Mouse (Mus musculus) lung, postnatal 0 days (tissue): ENCODE results near the gene Gm20696. TPM values are rescaled to one million over a fixed set of nuclear protein-coding genes. Genes with fewer than 3 reads are reported as not detected.

ENCODE experiments used
- ATAC-seq: fragments of 200-750 bp; cut with Nextera tagmentation; 2 replicates; pipeline ENCODE4 v1.8.0; 2017; ENCODE audit warnings: moderate library complexity
- DNase-seq: peaks from one replicate; pipeline ENCODE4 v3.0.0-alpha.2; 2016; ENCODE audit warnings: low spot score
- H3K27ac ChIP-seq: fragments of 300-500 bp; sonication (generic); 2 replicates; pipeline ENCODE4 v1.5.1; 2014; ENCODE audit warnings: antibody characterized with exemption, mild to moderate bottlenecking, low read length, mixed read lengths
- H3K27me3 ChIP-seq: fragments of 300-500 bp; sonication (generic); replicated peaks from 2 replicates; pipeline ENCODE4 v1.6.1; 2014; ENCODE audit warnings: low read length, mixed read lengths; ENCODE audit not compliant: insufficient read depth
- H3K36me3 ChIP-seq: fragments of 300-500 bp; sonication (generic); 2 replicates; pipeline ENCODE4 v1.6.1; 2014; ENCODE audit warnings: low read length, mixed read lengths; ENCODE audit not compliant: insufficient read depth
- H3K4me1 ChIP-seq: fragments of 300-500 bp; sonication (generic); 2 replicates; pipeline ENCODE4 v1.6.1; 2014; ENCODE audit warnings: antibody characterized with exemption, low read depth, low read length, mixed read lengths; ENCODE audit not compliant: insufficient read depth
- H3K4me2 ChIP-seq: fragments of 300-500 bp; sonication (generic); replicated peaks from 2 replicates; pipeline ENCODE4 v1.6.1; 2014; ENCODE audit warnings: low read depth, mild to moderate bottlenecking, low read length, moderate library complexity, mixed read lengths
- H3K4me3 ChIP-seq: fragments of 300-500 bp; sonication (generic); 2 replicates; pipeline ENCODE4 v1.5.1; 2014; ENCODE audit warnings: low read depth, low read length
- H3K9ac ChIP-seq: fragments of 300-500 bp; sonication (generic); replicated peaks from 2 replicates; pipeline ENCODE4 v1.6.1; 2014; ENCODE audit warnings: low read depth, mild to moderate bottlenecking
- H3K9me3 ChIP-seq: fragments of 300-500 bp; sonication (generic); 2 replicates; pipeline ENCODE4 v1.6.1; 2016; ENCODE audit warnings: low read length, mixed read lengths
- CTCF ChIP-seq: IDR thresholded peaks from 2 replicates; pipeline ENCODE4 v1.5.1; 2016; ENCODE audit warnings: antibody characterized with exemption, mild to moderate bottlenecking
- EP300 ChIP-seq: IDR thresholded peaks from 2 replicates; pipeline ENCODE4 v1.6.1; 2016; ENCODE audit warnings: antibody characterized with exemption, mild to moderate bottlenecking, control low read depth
- WGBS: fragments of 180-500 bp; shearing (Covaris S2); extraction: QIAGEN DNeasy Blood & Tissue Kit; methylation state at CpG from one replicate; pipeline ENCODE4 v1.1.7; 2014; 5-methylcytosine and 5-hydroxymethylcytosine counted together
- polyA plus RNA-seq: library from polyadenylated mRNA; unstranded; fragments of >200 nt; fragmentation: Nextera tagmentation; extraction: Ambion mirVana; gene quantifications from 2 replicates; pipeline ENCODE4 v1.2.1, GENCODE M21; 2015

Gm20696 gene
- polyA plus RNA-seq, 1 experiment from 2014 or later = 2.3 TPM

- H3K27me3 ChIP-seq = no peaks in the 10 kb centered on the region
- DNase-seq = no peak
- H3K36me3 ChIP-seq = no peaks in the 10 kb centered on the region
- no peaks in the 10 kb centered on the region for H3K9me3 ChIP-seq
- WGBS = 67% methylated on average over 8 of the region's 8 CpGs
- no peak overlapping the region for H3K27ac ChIP-seq
- H3K4me2 ChIP-seq = no peak overlapping the region
- no peaks in the 10 kb centered on the region for H3K4me1 ChIP-seq
- no peak overlapping the region for H3K4me3 ChIP-seq
- H3K9ac ChIP-seq = no peak overlapping the region
- no peak for ATAC-seq
- TF ChIP-seq CTCF (no peak), EP300 (no peak)
These were observed 371.1 kb downstream of the Gm20696 start for GRCm38 (mm10) chr6:99295495-99295894.

- Histone ChIP-seq H3K27me3 (no peaks in the 10 kb centered on the region), H3K4me1 (no peaks in the 10 kb centered on the region), H3K27ac (no peak overlapping the region), H3K9me3 (no peaks in the 10 kb centered on the region), H3K4me3 (no peak overlapping the region), H3K36me3 (no peaks in the 10 kb centered on the region), H3K4me2 (no peak overlapping the region), H3K9ac (no peak overlapping the region)
- DNase-seq = no peak
- no peak for ATAC-seq
- WGBS = 66% methylated on average over 4 of the region's 4 CpGs
- no peak for TF ChIP-seq CTCF
- no peak for TF ChIP-seq EP300
These were observed 377.4 kb downstream of the Gm20696 start for GRCm38 (mm10) chr6:99289220-99289619.

GRCm38 (mm10) chr6:99285026-99285425 is 381.6 kb downstream of the Gm20696 start:
- no peaks in the 10 kb centered on the region for H3K36me3 ChIP-seq
- no peak overlapping the region for H3K4me3 ChIP-seq
- no peak overlapping the region for H3K27ac ChIP-seq
- H3K4me1 ChIP-seq = no peaks in the 10 kb centered on the region
- H3K9ac ChIP-seq = no peak overlapping the region
- no peak for ATAC-seq
- no peaks in the 10 kb centered on the region for H3K9me3 ChIP-seq
- WGBS = 36% methylated on average over 3 of the region's 3 CpGs
- no peak for DNase-seq
- no peak overlapping the region for H3K4me2 ChIP-seq
- H3K27me3 ChIP-seq = no peaks in the 10 kb centered on the region
- TF ChIP-seq CTCF (no peak), EP300 (no peak)

- H3K27me3 ChIP-seq = no peaks in the 10 kb centered on the region
- no peaks in the 10 kb centered on the region for H3K9me3 ChIP-seq
- no peak overlapping the region for H3K4me3 ChIP-seq
- no peaks in the 10 kb centered on the region for H3K36me3 ChIP-seq
- DNase-seq (no peak), ATAC-seq (no peak)
- no peak overlapping the region for H3K4me2 ChIP-seq
- WGBS = 71% methylated on average over 4 of the region's 4 CpGs
- no peak overlapping the region for H3K9ac ChIP-seq
- H3K4me1 ChIP-seq = no peaks in the 10 kb centered on the region
- no peak for TF ChIP-seq EP300
- H3K27ac ChIP-seq = no peak overlapping the region
These were observed 382.6 kb downstream of the Gm20696 start for GRCm38 (mm10) chr6:99284019-99284418.

- no peak overlapping the region for H3K4me2 ChIP-seq
- ATAC-seq (no peak), DNase-seq (no peak)
- H3K27me3 ChIP-seq = no peaks in the 10 kb centered on the region
- H3K4me3 ChIP-seq = no peak overlapping the region
- 76% methylated on average over 15 of the region's 15 CpGs for WGBS
- TF ChIP-seq EP300 (no peak), CTCF (no peak)
- H3K27ac ChIP-seq = no peak overlapping the region
- no peak overlapping the region for H3K9ac ChIP-seq
- H3K9me3 ChIP-seq = no peaks in the 10 kb centered on the region
- H3K4me1 ChIP-seq = no peaks in the 10 kb centered on the region
- no peaks in the 10 kb centered on the region for H3K36me3 ChIP-seq
These were observed 383.5 kb downstream of the Gm20696 start for GRCm38 (mm10) chr6:99282866-99283657.

- no peaks in the 10 kb centered on the region for H3K9me3 ChIP-seq
- no peak for ATAC-seq
- H3K4me1 ChIP-seq = no peaks in the 10 kb centered on the region
- WGBS = 87% methylated on average over 9 of the region's 9 CpGs
- no peak overlapping the region for H3K27ac ChIP-seq
- H3K9ac ChIP-seq = no peak overlapping the region
- no peaks in the 10 kb centered on the region for H3K27me3 ChIP-seq
- no peak for TF ChIP-seq EP300
- no peak for TF ChIP-seq CTCF
- no peaks in the 10 kb centered on the region for H3K36me3 ChIP-seq
- no peak overlapping the region for H3K4me3 ChIP-seq
- no peak for DNase-seq
- H3K4me2 ChIP-seq = no peak overlapping the region
These were observed 385.2 kb downstream of the Gm20696 start for GRCm38 (mm10) chr6:99281433-99281832.
